Mouse (Mus musculus) liver, embryonic 15.5 days (tissue): ENCODE measurements around the gene Rab15. TPM values are rescaled to one million over a fixed set of nuclear protein-coding genes. Genes with fewer than 3 reads are reported as not detected.

Source experiments
- ATAC-seq: fragments of 200-750 bp; cut with Nextera tagmentation; 2 replicates; pipeline ENCODE4 v1.8.0; 2017; ENCODE audit warnings: moderate number of reproducible peaks, mild to moderate bottlenecking, moderate library complexity; ENCODE audit not compliant: insufficient read depth
- H3K27ac ChIP-seq: fragments of 300-500 bp; sonication (generic); replicated peaks from 2 replicates; pipeline ENCODE4 v1.5.1; 2015; ENCODE audit warnings: mild to moderate bottlenecking, inconsistent platforms
- H3K27me3 ChIP-seq: fragments of 300-500 bp; sonication (generic); 2 replicates; pipeline ENCODE4 v1.6.1; 2015; ENCODE audit warnings: mild to moderate bottlenecking, inconsistent platforms
- H3K36me3 ChIP-seq: fragments of 300-500 bp; sonication (generic); replicated peaks from 2 replicates; pipeline ENCODE4 v1.6.1; 2015; ENCODE audit warnings: moderate library complexity, mild to moderate bottlenecking, inconsistent platforms
- H3K4me1 ChIP-seq: fragments of 300-500 bp; sonication (generic); replicated peaks from 2 replicates; pipeline ENCODE4 v1.6.1; 2015; ENCODE audit warnings: inconsistent platforms
- H3K4me2 ChIP-seq: fragments of 300-500 bp; sonication (generic); 2 replicates; pipeline ENCODE4 v1.6.1; 2015; ENCODE audit warnings: moderate library complexity, mild to moderate bottlenecking, inconsistent platforms
- H3K4me3 ChIP-seq: fragments of 300-500 bp; sonication (generic); replicated peaks from 2 replicates; pipeline ENCODE4 v1.5.1; 2015; ENCODE audit warnings: mild to moderate bottlenecking, inconsistent platforms
- H3K9ac ChIP-seq: fragments of 300-500 bp; sonication (generic); 2 replicates; pipeline ENCODE4 v1.6.1; 2015; ENCODE audit warnings: moderate library complexity, mild to moderate bottlenecking, inconsistent platforms
- H3K9me3 ChIP-seq: fragments of 300-500 bp; sonication (generic); replicated peaks from 2 replicates; pipeline ENCODE4 v1.6.1; 2016; ENCODE audit warnings: inconsistent platforms
- WGBS: fragments of 180-500 bp; shearing (Covaris S2); methylation state at CpG from one replicate; pipeline ENCODE4 v1.1.7; 2015; ENCODE audit warnings: mixed read lengths; ENCODE audit not compliant: insufficient replicate concordance; 5-methylcytosine and 5-hydroxymethylcytosine counted together
- polyA plus RNA-seq: library from polyadenylated mRNA; unstranded; fragments of >200 nt; fragmentation: Nextera tagmentation; extraction: Ambion mirVana; gene quantifications from 2 replicates; pipeline ENCODE4 v1.2.1, GENCODE M21; 2015

Gene Rab15
- polyA plus RNA-seq, 1 experiment from 2014 or later, result 0.25 TPM

GRCm38 (mm10) chr12:76818908-76819307 is 3.8 kb downstream of the Rab15 start:
- peaks cover 78% of the 10 kb centered on the region for H3K27me3 ChIP-seq
- H3K4me2 ChIP-seq, result no peak overlapping the region
- H3K27ac ChIP-seq, result no peak overlapping the region
- peaks cover 9% of the 10 kb centered on the region; the same call in 1 of the 2 replicates for H3K4me1 ChIP-seq
- H3K36me3 ChIP-seq, result no peaks in the 10 kb centered on the region
- ATAC-seq, result no peak
- H3K4me3 ChIP-seq, result no peak overlapping the region
- no peak overlapping the region for H3K9ac ChIP-seq
- 73% methylated on average over 9 of the region's 9 CpGs for WGBS
- H3K9me3 ChIP-seq, result no peaks in the 10 kb centered on the region

GRCm38 (mm10) chr12:76818120-76818519 is 4.6 kb downstream of the Rab15 start:
- Histone ChIP-seq H3K27me3 (peaks cover 70% of the 10 kb centered on the region), H3K36me3 (no peaks in the 10 kb centered on the region), H3K9ac (no peak overlapping the region), H3K4me3 (no peak overlapping the region), H3K4me2 (no peak overlapping the region), H3K27ac (no peak overlapping the region), H3K9me3 (no peaks in the 10 kb centered on the region), H3K4me1 (peaks cover 9% of the 10 kb centered on the region; the same call in 1 of the 2 replicates)
- WGBS, result 50% methylated on average over 4 of the region's 4 CpGs
- no peak for ATAC-seq

GRCm38 (mm10) chr12:76817176-76817575 is 5.5 kb downstream of the Rab15 start:
- H3K27ac ChIP-seq, result no peak overlapping the region
- 47% methylated on average over 4 of the region's 4 CpGs for WGBS
- no peaks in the 10 kb centered on the region for H3K36me3 ChIP-seq
- H3K4me3 ChIP-seq, result no peak overlapping the region
- H3K27me3 ChIP-seq, result peaks cover 60% of the 10 kb centered on the region
- H3K9me3 ChIP-seq, result no peaks in the 10 kb centered on the region
- H3K9ac ChIP-seq, result no peak overlapping the region
- H3K4me1 ChIP-seq, result peaks cover 6% of the 10 kb centered on the region; the same call in 1 of the 2 replicates
- ATAC-seq, result no peak
- H3K4me2 ChIP-seq, result no peak overlapping the region

- Histone ChIP-seq H3K4me2 (no peak overlapping the region), H3K9me3 (no peaks in the 10 kb centered on the region), H3K4me1 (0 out of 2 replicates have a peak, but pooled peaks cover 1% of the 10 kb centered on the region), H3K4me3 (no peak overlapping the region), H3K27me3 (peaks cover 56% of the 10 kb centered on the region), H3K36me3 (no peaks in the 10 kb centered on the region), H3K27ac (no peak overlapping the region), H3K9ac (no peak overlapping the region)
- WGBS, result 25% methylated on average over 4 of the region's 4 CpGs
- ATAC-seq, result no peak
These were observed 6.0 kb downstream of the Rab15 start for GRCm38 (mm10) chr12:76816720-76817119.

GRCm38 (mm10) chr12:76814120-76814519 is 8.6 kb downstream of the Rab15 start:
- 45% methylated on average over 2 of the region's 2 CpGs for WGBS

GRCm38 (mm10) chr12:76813543-76813942 is 9.2 kb downstream of the Rab15 start:
- peaks cover 24% of the 10 kb centered on the region for H3K27me3 ChIP-seq
- no peak overlapping the region for H3K4me2 ChIP-seq
- 27% methylated on average over 10 of the region's 10 CpGs for WGBS
- no peak overlapping the region for H3K4me3 ChIP-seq
- no peak for ATAC-seq
- H3K4me1 ChIP-seq, result no peaks in the 10 kb centered on the region
- no peak overlapping the region for H3K27ac ChIP-seq
- H3K9ac ChIP-seq, result no peak overlapping the region
- H3K36me3 ChIP-seq, result no peaks in the 10 kb centered on the region
- no peaks in the 10 kb centered on the region for H3K9me3 ChIP-seq

More at GRCm38 (mm10) chr12:76814120-76814519, 8.6 kb downstream of the Rab15 start:
- ATAC-seq, result no peak
- no peak overlapping the region for H3K4me2 ChIP-seq
- peaks cover 30% of the 10 kb centered on the region for H3K27me3 ChIP-seq
- no peaks in the 10 kb centered on the region for H3K36me3 ChIP-seq
- H3K4me1 ChIP-seq, result no peaks in the 10 kb centered on the region
- no peak overlapping the region for H3K27ac ChIP-seq
- H3K9ac ChIP-seq, result no peak overlapping the region
- H3K4me3 ChIP-seq, result no peak overlapping the region
- H3K9me3 ChIP-seq, result no peaks in the 10 kb centered on the region

- Histone ChIP-seq H3K36me3 (no peaks in the 10 kb centered on the region), H3K27me3 (peaks cover 10% of the 10 kb centered on the region; the same call in 1 of the 2 replicates), H3K27ac (no peak overlapping the region), H3K4me1 (no peaks in the 10 kb centered on the region), H3K9ac (no peak overlapping the region), H3K4me3 (no peak overlapping the region), H3K4me2 (no peak overlapping the region), H3K9me3 (no peaks in the 10 kb centered on the region)
- ATAC-seq, result no peak
- 74% methylated on average over 4 of the region's 4 CpGs for WGBS
These were observed 11.7 kb downstream of the Rab15 start for GRCm38 (mm10) chr12:76811006-76811405.

GRCm38 (mm10) chr12:76810491-76810890 is 12.2 kb downstream of the Rab15 start:
- H3K36me3 ChIP-seq, result no peaks in the 10 kb centered on the region

GRCm38 (mm10) chr12:76807796-76808195 is 14.9 kb downstream of the Rab15 start:
- Histone ChIP-seq H3K4me3 (no peak overlapping the region), H3K36me3 (no peaks in the 10 kb centered on the region), H3K27me3 (peaks cover 16% of the 10 kb centered on the region; the same call in 1 of the 2 replicates), H3K4me1 (no peaks in the 10 kb centered on the region), H3K9me3 (no peaks in the 10 kb centered on the region), H3K4me2 (no peak overlapping the region), H3K9ac (no peak overlapping the region), H3K27ac (no peak overlapping the region)
- WGBS, result 66% methylated on average over 10 of the region's 10 CpGs
- no peak for ATAC-seq

More at GRCm38 (mm10) chr12:76810491-76810890, 12.2 kb downstream of the Rab15 start:
- Histone ChIP-seq H3K4me2 (no peak overlapping the region), H3K9ac (no peak overlapping the region), H3K4me3 (no peak overlapping the region), H3K9me3 (no peaks in the 10 kb centered on the region), H3K27me3 (peaks cover 9% of the 10 kb centered on the region; the same call in 1 of the 2 replicates), H3K27ac (no peak overlapping the region), H3K4me1 (no peaks in the 10 kb centered on the region)
- ATAC-seq, result no peak
- WGBS, result 77% methylated on average over 5 of the region's 5 CpGs

GRCm38 (mm10) chr12:76805056-76805811 is 17.5 kb downstream of the Rab15 start:
- Histone ChIP-seq H3K36me3 (no peaks in the 10 kb centered on the region), H3K9me3 (no peaks in the 10 kb centered on the region), H3K27ac (no peak overlapping the region), H3K4me2 (no peak overlapping the region), H3K27me3 (peaks cover 22% of the 10 kb centered on the region), H3K9ac (no peak overlapping the region), H3K4me1 (no peaks in the 10 kb centered on the region), H3K4me3 (no peak overlapping the region)
- 78% methylated on average over 10 of the region's 10 CpGs for WGBS
- no peak for ATAC-seq

- peaks cover 31% of the 10 kb centered on the region for H3K27me3 ChIP-seq
- H3K4me1 ChIP-seq, result no peaks in the 10 kb centered on the region
- no peak overlapping the region for H3K27ac ChIP-seq
- H3K9me3 ChIP-seq, result no peaks in the 10 kb centered on the region
- H3K36me3 ChIP-seq, result no peaks in the 10 kb centered on the region
- no peak overlapping the region for H3K4me3 ChIP-seq
- no peak for ATAC-seq
- WGBS, result 36% methylated on average over 7 of the region's 7 CpGs
- no peak overlapping the region for H3K4me2 ChIP-seq
- no peak overlapping the region for H3K9ac ChIP-seq
These were observed 18.9 kb downstream of the Rab15 start for GRCm38 (mm10) chr12:76803700-76804252.
